Mouse (Mus musculus) embryonic fibroblast, embryonic 13.5 days (primary cell): ENCODE measurements around the gene Rps6ka5.

Experiments used
- CTCF ChIP-seq: IDR thresholded peaks from 2 replicates; pipeline ENCODE4 v1.5.1; 2011; ENCODE audit warnings: mild to moderate bottlenecking, control low read depth, low read length, moderate library complexity, borderline replicate concordance; ENCODE audit not compliant: insufficient read depth
- POLR2A ChIP-seq: IDR thresholded peaks from 2 replicates; pipeline ENCODE4 v1.6.1; 2011; ENCODE audit warnings: low read depth, mild to moderate bottlenecking, control low read depth, low read length, moderate library complexity

DNA sequence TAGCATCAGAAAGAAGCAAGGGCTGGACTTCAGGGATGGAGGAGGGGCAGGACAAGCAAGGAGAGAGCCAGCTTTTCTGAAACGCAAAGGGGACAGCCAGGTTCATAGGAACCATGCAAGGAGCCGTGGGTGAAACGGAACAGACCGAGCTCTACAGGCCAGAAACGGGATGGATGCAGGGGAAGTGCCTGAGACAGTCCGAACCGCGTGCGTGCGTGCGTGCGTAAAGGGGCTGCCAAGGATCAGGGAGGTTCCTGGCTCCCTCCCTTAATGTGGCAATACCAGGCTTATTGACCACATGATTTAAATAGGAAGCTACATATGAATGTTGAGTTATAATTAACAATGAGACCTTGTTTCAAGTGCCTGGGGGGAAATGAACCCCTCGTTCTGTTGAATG, 227.3 kb downstream of the Rps6ka5 start:
- TF ChIP-seq CTCF (no peak), POLR2A (no peak)
